Mouse (Mus musculus) adrenal gland, adult 18-20 months (tissue): ENCODE measurements at regions not wholly inside any gene's neighbourhood (a gene's known extent, or its start where the extent isn't known, plus 50 kb on each side); places are given as distances from the start of the nearest gene placed in this dataset.
A peak's percentile ranks its signal among the peaks of the same experiment; 100 is the strongest.
"Not testable (repeated sequence)": the region's sequence is repeated elsewhere in the genome, so short reads cannot be mapped to it uniquely, and the experiment has no call there.

Source experiments
- DNase-seq, 2 experiments: peaks; one replicate each; pipeline ENCODE4 v3.0.0; 2021 to 2022; ENCODE audit warnings: low spot score in 2 of 2

- DNase-seq: peak in 1 of 2 experiments; percentile 1
Observed at GRCm38 (mm10) chr12:20415397-20415796, 461.1 kb downstream of the Gm21863 start.

GRCm38 (mm10) chr12:20426359-20426758 lies 472.1 kb downstream of the Gm21863 start:
- DNase-seq: not testable (repeated sequence)

DNA sequence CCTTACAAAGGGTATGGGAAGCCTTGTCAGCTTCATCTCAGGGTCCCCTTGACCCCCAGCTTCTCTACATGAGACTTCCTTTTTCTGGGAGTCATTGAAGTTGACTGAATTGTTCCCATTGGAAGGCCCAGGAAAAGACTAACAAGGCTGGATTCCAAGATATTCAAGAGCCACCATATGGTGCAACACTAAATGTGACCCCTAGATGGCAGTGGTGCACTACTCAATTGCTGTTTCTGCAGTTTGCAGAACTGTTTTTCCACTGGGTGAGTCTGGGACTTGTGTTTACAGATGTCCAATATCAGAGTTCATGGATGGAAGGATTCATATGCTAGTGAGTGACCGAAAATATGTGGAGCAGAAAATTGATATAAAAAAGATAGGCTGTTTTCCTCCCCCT lies 510.3 kb downstream of the Gm21863 start:
- peak; percentile 3 to 25 for DNase-seq
